Mouse (Mus musculus): Measurements from ENCODE around the gene Cyth3. TPM values are rescaled to one million over a fixed set of nuclear protein-coding genes. Genes with fewer than 3 reads are reported as not detected.

Gene Cyth3
- total RNA-seq, 2 experiments from 2014 or later: 81.9 to 153 TPM

- DNase-seq (ENCODE audit: low spot score in 2 of 2): no peak
Observed at GRCm38 (mm10) chr5:143700247-143700646, 78.0 kb downstream of the Cyth3 start.

- DNase-seq (ENCODE audit: low spot score in 2 of 2): no peak
Observed at GRCm38 (mm10) chr5:143701074-143701473, 78.8 kb downstream of the Cyth3 start.

- no peak for DNase-seq (ENCODE audit: low spot score in 2 of 2)
Observed at GRCm38 (mm10) chr5:143704875-143705658, 82.8 kb downstream of the Cyth3 start.

- no peak for DNase-seq (ENCODE audit: low spot score in 2 of 2)
Observed at GRCm38 (mm10) chr5:143705659-143705982, 83.4 kb downstream of the Cyth3 start.

GRCm38 (mm10) chr5:143706030-143706821 lies 84.0 kb downstream of the Cyth3 start:
- no peak for DNase-seq (ENCODE audit: low spot score in 2 of 2)

- no peak for DNase-seq (ENCODE audit: low spot score in 2 of 2)
Observed at GRCm38 (mm10) chr5:143706822-143707200, 84.6 kb downstream of the Cyth3 start.

GRCm38 (mm10) chr5:143711326-143711725 lies 89.1 kb downstream of the Cyth3 start:
- DNase-seq (ENCODE audit: low spot score in 2 of 2): peak; percentile 60 to 74

- DNase-seq (ENCODE audit: low spot score in 2 of 2): no peak
Observed at GRCm38 (mm10) chr5:143712011-143712800, 90.0 kb downstream of the Cyth3 start.

- no peak for DNase-seq (ENCODE audit: low spot score in 2 of 2)
Observed at GRCm38 (mm10) chr5:143721962-143722361, 99.7 kb downstream of the Cyth3 start.

GRCm38 (mm10) chr5:143730915-143731314 lies 108.7 kb downstream of the Cyth3 start:
- no peak for DNase-seq (ENCODE audit: low spot score in 2 of 2)

- DNase-seq (ENCODE audit: low spot score in 2 of 2): peak in 1 of 2 experiments; percentile 24
Observed at GRCm38 (mm10) chr5:143731483-143732112, 109.4 kb downstream of the Cyth3 start.

GRCm38 (mm10) chr5:143732180-143732891 lies 110.1 kb downstream of the Cyth3 start, which contains the start of gene Usp42:
Gene Usp42, minus strand, starts transcription at chr5:143732280.
- DNase-seq (ENCODE audit: low spot score in 2 of 2): peak; percentile 92 to 97

GRCm38 (mm10) chr5:143749630-143750208 lies 127.5 kb downstream of the Cyth3 start:
- no peak for DNase-seq (ENCODE audit: low spot score in 2 of 2)

- no peak for DNase-seq (ENCODE audit: low spot score in 2 of 2)
Observed at GRCm38 (mm10) chr5:143755529-143756141, 133.4 kb downstream of the Cyth3 start.

GRCm38 (mm10) chr5:143757755-143758443 lies 135.7 kb downstream of the Cyth3 start:
- peak; percentile 77 to 79 for DNase-seq (ENCODE audit: low spot score in 2 of 2)

- DNase-seq (ENCODE audit: low spot score in 2 of 2): no peak
Observed at GRCm38 (mm10) chr5:143759554-143759953, 137.3 kb downstream of the Cyth3 start.

Data from adrenal gland, adult 18-20 months (tissue).